Comparison of ENCODE assay signal across 30 mouse cellular contexts in the genomic region with DNA sequence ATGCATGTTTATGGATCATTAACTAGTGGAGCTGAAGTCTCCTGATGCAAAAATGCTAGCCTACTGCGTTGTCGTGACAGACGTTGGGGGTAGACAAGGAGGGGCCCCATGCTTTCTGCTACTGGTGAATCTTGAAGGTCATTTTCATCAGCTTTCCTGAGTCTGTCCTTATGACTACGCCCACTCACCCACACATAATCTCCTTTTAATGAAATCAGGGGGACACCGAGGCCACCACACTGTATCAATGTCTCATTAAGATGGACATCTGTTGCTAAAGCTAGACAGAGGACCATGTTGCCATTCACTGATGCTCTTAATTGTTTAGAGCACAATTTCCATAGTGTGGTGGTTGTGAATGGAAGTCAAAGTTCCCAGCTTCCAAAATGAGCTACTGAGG.
"Had no signal": no experiment of that assay in that cellular context is flagged by ENCODE, and none has a peak within 500 bp of the region (broad histone marks: within the 10 kb centered on the region; RNA-seq: fewer than 3 reads in every experiment).

No protein-coding gene starts in this region.

- ATAC-seq: liver, embryonic 12.5 days; liver, postnatal 0 days; lung, postnatal 0 days; midbrain, embryonic 13.5 days; midbrain, embryonic 15.5 days; midbrain, embryonic 16.5 days had no signal

- H3K27ac ChIP-seq: left cerebral cortex, adult 2 months; limb, embryonic 12.5 days; limb, embryonic 13.5 days; limb, embryonic 15.5 days; liver, embryonic 12.5 days; liver, embryonic 13.5 days; liver, embryonic 14.5 days; liver, embryonic 15.5 days; lung, embryonic 15.5 days; macrophage; midbrain, embryonic 10.5 days; midbrain, embryonic 12.5 days; midbrain, embryonic 13.5 days; midbrain, embryonic 15.5 days had no signal

- H3K4me2 ChIP-seq: limb, embryonic 12.5 days; limb, embryonic 13.5 days; limb, embryonic 15.5 days; liver, embryonic 11.5 days; liver, embryonic 12.5 days; liver, embryonic 13.5 days; liver, embryonic 15.5 days; lung, embryonic 14.5 days; lung, embryonic 15.5 days; midbrain, embryonic 11.5 days; midbrain, embryonic 12.5 days; midbrain, embryonic 13.5 days; midbrain, embryonic 15.5 days had no signal

- H3K9ac ChIP-seq: limb, embryonic 12.5 days; limb, embryonic 13.5 days; limb, embryonic 15.5 days; liver, embryonic 12.5 days; liver, embryonic 13.5 days; liver, embryonic 14.5 days; liver, embryonic 15.5 days; liver, postnatal 0 days; lung, embryonic 14.5 days; lung, embryonic 15.5 days; midbrain, embryonic 12.5 days; midbrain, embryonic 13.5 days; midbrain, embryonic 15.5 days had no signal

- H3K9me3 ChIP-seq: limb, embryonic 12.5 days; limb, embryonic 15.5 days; liver, embryonic 12.5 days; liver, embryonic 13.5 days; liver, embryonic 15.5 days; lung, embryonic 15.5 days; midbrain, embryonic 10.5 days; midbrain, embryonic 12.5 days; midbrain, embryonic 13.5 days; midbrain, embryonic 15.5 days had no signal

- H3K4me1 ChIP-seq: limb, embryonic 12.5 days; limb, embryonic 13.5 days; limb, embryonic 15.5 days; liver, embryonic 12.5 days; liver, embryonic 13.5 days; liver, embryonic 15.5 days; lung, embryonic 15.5 days; midbrain, embryonic 13.5 days; midbrain, embryonic 15.5 days had no signal

- H3K36me3 ChIP-seq: limb, embryonic 12.5 days; limb, embryonic 13.5 days; limb, embryonic 15.5 days; liver, embryonic 12.5 days; liver, embryonic 13.5 days; liver, embryonic 15.5 days; lung, embryonic 15.5 days; midbrain, embryonic 10.5 days; midbrain, embryonic 12.5 days; midbrain, embryonic 13.5 days; midbrain, embryonic 15.5 days had no signal

- H3K27me3 ChIP-seq: limb, embryonic 12.5 days; limb, embryonic 13.5 days; limb, embryonic 15.5 days; liver, embryonic 12.5 days; liver, embryonic 13.5 days; liver, embryonic 15.5 days; lung, embryonic 15.5 days; midbrain, embryonic 12.5 days; midbrain, embryonic 13.5 days; midbrain, embryonic 15.5 days had no signal

- DNase-seq: left cerebral cortex, postnatal 4 days; liver; liver, embryonic 13.5 days; liver, postnatal 0 days; lung, adult 18-20 months; lung, adult 2 months; lung, embryonic 14.5 days; lung, postnatal 10 days; lung, postnatal 36 days; lung, postnatal 4 days; midbrain, embryonic 14.5 days had no signal

- H3K4me3 ChIP-seq: left cerebral cortex, adult 2 months; limb, embryonic 12.5 days; limb, embryonic 13.5 days; limb, embryonic 15.5 days; liver, embryonic 12.5 days; liver, embryonic 13.5 days; liver, embryonic 15.5 days; lung, embryonic 15.5 days; megakaryocyte, embryonic 14.5 days; midbrain, embryonic 10.5 days; midbrain, embryonic 12.5 days; midbrain, embryonic 13.5 days; midbrain, embryonic 15.5 days; myocyte had no signal
